Mouse (Mus musculus) liver (tissue): Measurements from ENCODE around the gene Slc28a2.
"Not testable (repeated sequence)": the region's sequence is repeated elsewhere in the genome, so short reads cannot be mapped to it uniquely, and the experiment has no call there.

ENCODE experiments used
- DNase-seq: peaks from one replicate; pipeline ENCODE4 v3.0.0-alpha.2; 2020; ENCODE audit warnings: mixed read lengths

The Slc28a2 gene

DNA sequence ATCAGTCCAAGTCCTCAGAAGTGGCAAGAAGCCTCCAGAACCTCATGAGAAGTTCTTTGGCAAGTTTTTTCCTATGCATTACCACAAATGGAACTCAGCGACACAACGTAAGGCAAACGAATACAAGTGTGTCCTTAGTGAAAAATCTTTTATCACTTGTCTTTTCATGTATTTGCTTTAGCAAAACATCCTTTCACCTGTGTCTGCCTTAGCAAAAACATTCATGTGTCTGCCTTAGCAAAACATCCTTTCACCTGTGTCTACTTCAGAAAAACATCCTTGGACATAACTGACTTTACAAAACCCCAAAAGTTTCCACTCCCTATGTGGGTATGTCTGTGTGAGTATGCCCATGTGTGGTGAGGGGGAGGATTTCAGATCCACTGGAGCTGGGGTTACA is 42.9 kb downstream of the Slc28a2 start:
- no peak for DNase-seq

DNA sequence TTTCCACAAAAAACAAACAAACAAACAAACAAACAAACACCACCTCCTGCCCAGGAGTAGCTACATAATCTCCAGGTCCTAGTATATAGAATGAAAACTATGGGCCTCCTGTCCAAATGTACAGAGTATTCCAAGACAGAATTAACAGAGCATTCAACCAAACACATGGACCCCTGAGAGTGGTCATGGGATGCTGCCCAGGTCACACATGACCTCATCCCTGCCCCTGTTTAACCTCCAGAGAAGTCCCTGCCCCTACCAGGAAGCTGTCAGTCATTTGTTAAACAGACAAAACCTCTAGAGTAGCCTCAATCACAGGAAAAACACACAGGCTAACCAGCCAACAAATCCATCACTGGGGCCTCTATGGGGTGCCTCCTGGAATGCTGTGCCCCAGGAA is 50.3 kb downstream of the Slc28a2 start:
- no peak for DNase-seq

DNA sequence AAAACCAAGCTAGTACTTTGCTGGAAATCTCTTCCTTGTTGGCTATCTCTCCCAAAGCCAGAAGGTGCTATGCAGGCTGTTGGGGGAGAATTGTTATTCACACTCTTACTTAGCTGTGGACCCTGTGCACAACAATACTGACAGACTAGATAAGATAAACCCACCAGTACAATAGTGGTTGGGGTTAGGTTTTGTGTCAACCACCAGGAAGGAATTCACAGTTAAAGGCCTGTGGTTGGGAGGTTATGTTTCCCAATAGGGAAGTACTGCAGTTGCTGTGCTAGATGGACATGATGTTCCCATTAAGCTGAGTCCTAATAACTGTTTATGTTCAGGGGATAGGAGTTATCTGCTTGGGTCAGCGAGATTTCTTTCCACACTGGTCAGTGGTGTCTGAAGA is 57.5 kb downstream of the Slc28a2 start:
- DNase-seq: not testable (repeated sequence)

DNA sequence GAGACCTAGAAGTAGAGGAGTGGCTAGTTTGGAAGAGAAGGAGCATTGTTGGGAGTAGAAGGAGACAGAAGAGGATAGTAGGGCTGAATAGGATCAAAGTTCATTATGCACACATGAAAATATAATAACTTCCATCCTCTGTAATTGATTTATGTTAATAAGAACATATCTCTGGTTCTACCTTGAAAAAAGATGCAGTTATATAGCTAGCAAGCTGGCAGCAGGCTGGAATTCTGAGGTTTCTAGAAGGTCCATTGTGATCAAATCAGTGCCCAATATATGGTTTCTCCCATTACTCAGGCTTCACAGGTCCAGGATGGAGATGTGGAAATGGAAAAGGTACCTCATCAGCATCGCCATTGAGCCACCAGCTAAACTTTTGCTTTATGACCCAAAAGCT is 58.4 kb downstream of the Slc28a2 start, which contains the start of gene Gm14085:
Gene Gm14085, plus strand, starts transcription at position 301 of the 400 bp plus-strand sequence.
- DNase-seq: no peak

- not testable (repeated sequence) for DNase-seq
These were observed 59.4 kb downstream of the Slc28a2 start for GRCm38 (mm10) chr2:122485654-122486053.

DNA sequence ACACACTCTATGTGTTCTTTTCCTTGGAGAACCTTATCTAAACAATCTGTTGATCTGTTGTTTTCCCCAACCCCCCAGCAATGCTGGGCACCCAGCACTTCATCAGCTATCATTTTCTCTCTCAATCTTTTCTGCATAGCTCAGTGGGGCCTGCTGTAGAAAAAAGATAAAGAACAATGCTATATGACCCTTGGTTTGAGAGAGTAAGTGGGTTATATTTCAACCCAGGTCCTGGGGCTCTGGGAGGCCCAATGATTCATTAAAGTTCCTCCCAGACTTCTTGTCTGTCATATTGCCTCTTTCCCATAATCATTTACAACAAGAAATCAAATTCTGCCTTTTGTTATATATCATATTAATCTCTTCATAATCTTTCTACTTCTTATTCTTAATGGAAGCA is 59.8 kb downstream of the Slc28a2 start:
- not testable (repeated sequence) for DNase-seq

DNA sequence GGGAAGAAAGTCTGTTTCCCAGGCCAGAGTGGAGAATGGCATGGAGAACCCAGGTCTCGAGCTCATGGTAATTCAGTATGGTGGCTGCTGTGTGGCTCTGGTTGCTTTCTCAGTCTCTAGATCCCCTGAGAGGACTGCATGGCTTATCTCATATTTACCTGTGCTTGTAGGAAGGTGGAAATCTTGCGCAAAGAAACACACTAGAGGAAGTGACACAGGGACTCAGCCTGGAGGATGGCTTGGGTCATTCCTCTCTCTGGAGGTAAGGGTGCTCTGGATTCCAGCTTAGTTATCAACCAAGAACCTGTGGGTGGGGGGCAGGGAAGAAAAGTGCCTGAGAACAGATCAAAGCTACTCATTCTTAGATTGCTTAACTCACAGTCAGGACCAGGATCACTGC is 60.4 kb downstream of the Slc28a2 start:
- DNase-seq: no peak
